Mouse (Mus musculus) layer of hippocampus, postnatal 25 days (tissue): ENCODE measurements around the gene Tram2. TPM values are rescaled to one million over a fixed set of nuclear protein-coding genes. Genes with fewer than 3 reads are reported as not detected.

Source experiments
- DNase-seq, 2 experiments: peaks; one replicate each; pipeline ENCODE4 v3.0.0; 2022; ENCODE audit warnings: mixed read lengths in 2 of 2, low spot score in 1 of 2; ENCODE audit errors: extremely low spot score in 1 of 2
- total RNA-seq, 2 experiments: library from RNA; stranded (reverse); gene quantifications; 2 replicates each; pipeline ENCODE4 v1.2.3; 2021

Gene Tram2
- total RNA-seq, 2 experiments from 2014 or later: 0.91 to 1.4 TPM

GRCm38 (mm10) chr1:21026534-21026933 lies 52.5 kb downstream of the Tram2 start:
- no peak for DNase-seq

DNA sequence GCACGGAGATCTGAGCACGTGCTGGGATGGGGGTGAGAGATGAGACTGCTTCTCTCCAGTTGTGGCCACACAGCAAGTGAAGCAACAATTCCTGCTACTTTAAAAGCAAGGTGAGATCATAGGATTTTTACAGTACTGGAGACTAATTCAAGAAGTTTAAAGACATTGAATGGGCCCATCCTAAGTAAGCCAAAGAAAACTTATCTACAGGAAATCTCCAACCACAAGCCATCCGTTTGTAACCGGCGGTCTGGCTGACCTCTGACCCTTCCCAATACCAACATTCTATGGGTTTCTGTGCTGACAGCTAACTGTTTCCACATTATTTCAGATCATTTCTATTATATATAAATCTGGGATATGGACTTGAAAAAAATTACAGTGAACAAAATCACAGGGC lies 53.8 kb downstream of the Tram2 start:
- no peak for DNase-seq

DNA sequence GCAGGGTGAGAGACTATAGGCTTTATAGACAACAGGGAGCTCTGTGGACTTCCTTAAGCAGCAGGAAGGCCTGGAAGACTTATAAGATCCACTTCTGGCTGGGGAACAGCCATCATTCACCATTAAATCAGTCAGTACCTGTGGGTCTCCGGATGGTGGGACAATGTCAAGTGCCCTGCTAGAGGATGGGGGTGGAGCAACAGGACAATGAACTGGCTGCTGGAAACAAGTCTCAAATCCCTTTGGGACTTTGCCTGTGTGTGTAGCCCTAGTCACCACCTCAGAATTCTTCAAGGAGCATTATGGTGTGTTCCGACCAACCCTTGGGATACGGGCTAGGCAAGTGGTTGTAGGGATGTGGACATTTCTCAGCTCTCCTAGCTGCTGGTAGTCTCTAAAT lies 55.9 kb downstream of the Tram2 start:
- no peak for DNase-seq

DNA sequence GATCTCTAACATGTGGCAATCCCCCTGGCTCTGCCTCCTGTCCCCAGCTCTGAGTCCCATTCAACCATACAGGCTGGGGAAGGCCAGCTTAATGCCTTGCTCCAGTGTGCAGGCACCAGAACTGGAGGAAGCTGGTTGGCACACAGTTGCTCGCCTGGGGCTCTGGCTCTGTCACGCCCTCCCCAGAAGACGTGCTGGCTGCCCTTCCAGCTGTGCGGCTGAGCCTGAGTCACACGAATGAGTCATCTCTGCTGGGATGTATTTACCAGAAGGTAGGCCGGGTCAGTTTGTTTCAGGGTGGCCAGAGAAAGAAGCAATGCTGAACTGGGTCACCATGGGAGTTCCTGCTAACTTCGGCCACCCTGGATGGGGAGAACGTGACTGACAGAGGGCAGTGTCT lies 64.6 kb downstream of the Tram2 start:
- no peak for DNase-seq

DNA sequence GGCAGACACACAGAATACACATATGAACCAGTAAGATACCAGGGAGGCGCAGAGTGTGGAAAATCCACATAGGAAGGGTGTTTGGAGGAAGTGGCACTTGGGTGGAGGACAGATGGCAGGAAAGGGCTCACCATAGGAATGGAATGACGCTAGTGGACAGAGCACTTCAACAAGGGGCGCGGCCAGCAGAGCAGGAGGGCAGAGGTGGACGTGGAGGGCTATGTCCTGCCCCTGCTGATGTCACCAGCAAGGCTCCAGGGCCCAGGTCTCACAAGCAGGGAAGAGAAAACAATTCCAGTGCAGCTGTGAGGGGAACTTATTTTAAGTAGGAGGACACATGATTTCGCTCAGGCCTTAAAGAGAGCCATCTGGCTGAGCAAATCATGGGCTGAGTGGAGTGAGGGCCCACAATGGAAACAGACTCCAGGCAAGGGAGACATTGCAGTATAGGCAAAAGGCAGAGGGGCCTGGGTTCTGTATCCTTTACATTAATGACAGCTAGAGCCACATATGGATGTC lies 68.7 kb downstream of the Tram2 start:
- DNase-seq: no peak

DNA sequence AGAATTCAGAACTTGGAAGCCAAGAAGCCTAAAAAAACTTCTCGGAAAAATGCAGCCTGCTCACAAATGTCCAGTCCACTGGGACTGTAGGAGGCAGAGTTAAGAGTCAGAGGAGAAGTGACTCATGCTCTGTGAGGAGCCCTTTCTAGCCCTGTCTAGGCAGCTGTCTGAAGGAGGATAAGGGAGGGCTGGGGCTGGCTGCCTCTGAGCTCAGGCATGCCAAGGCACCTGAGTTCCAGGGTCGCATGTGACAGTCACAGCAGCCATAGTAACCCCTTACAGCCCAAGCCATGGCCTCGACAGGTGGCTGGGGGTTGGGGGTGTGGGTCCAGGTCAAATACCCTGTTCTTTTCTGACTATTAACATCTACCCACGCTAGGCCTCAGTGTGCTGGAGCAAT lies 70.1 kb downstream of the Tram2 start:
- DNase-seq: no peak

DNA sequence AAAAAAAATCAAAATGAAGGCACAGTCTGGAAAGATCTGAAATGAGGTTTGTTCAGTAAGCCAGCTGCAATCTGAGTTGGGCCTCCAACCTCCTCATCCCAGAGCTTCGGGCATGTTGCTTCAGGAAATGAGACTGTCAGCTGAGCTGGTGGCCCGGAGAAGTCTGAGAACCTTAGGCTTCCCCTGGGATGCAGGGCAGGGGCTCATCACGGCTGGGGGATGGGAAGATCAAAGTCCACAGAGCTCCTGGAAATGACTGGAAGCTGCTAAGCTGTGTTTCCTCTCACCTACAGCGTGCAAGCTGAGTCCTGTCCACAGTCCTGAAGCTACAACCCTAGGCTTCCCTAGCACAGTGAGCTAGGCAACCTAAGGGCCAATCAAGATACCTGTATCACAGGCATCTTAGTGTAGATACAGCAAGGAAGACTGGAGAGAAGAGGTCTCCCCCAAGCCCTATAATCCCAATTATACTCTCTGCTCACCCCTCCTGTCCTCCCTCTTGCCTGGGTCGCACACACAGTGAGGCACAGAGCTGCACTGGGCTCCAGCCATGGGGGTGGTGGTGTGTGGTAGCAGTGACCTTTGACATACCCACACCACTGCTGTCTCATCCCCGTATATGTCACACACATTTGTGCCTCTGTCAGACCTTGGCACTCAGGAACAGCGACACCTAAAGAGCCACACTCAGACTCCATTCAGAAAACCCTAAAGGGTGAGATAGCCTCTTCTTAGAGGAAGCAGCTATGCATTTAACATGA lies 70.9 kb downstream of the Tram2 start:
- no peak for DNase-seq

- DNase-seq: no peak
Measured at GRCm38 (mm10) chr1:21006775-21007174, 72.3 kb downstream of the Tram2 start.

DNA sequence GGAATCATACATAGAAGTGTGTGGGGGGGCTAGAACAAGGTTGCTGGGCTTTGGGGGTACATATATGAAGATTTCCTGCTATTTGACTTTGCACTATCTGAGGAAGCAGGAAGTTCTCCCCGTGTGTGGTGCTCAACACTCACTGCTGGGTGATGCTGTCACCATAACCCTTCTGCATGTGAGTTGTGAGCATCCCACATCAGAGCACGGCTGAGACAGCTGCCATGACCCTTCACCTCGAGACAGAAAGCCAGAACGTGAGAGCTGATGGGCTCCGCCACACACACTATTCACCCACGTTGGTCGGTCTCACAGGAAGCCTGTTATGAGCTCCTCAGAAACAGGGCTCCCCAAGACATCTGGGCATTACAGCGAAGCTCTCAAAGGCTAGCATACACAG lies 74.4 kb downstream of the Tram2 start:
- no peak for DNase-seq

DNA sequence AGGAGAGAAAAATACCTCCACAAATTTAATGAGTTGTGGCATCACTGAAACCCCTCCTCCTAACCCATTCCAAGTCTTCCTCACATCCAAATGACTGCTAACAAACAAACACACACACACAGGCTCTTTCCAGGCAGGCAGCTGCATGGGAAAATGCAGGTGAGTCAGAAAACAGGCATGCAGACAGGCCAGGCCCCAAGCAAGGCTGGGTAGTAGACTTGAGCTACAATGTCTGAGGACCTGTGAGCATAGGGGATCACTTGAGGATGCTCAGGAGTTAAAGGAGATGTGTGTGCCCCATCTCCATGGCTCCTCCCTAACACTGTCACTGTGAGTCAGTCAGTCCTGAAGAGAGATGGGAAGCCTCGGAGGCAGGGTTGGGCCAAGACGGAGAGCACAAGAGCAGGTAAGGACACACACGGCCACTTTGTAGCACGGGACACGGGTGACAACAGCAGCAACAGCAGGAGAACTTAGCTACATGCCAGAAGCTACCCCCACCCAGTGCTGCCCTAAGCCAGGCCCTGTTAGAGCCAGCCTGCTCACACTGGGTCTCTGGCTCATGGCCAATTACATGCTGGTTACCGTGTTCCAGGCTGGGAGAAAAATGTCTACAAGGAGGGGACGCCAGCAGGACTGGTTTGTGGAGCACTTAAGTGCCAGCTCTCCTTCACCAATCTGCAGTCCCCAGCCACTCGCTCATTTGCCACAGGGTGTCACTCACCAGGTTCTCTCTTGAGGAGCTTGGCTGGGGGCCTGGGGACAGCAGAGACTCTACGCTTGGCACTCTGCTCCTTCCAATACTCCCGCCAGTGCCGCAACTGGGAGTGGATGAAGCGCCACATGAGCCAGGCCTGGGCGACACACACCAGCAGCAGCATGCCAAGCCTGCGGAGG lies 76.5 kb downstream of the Tram2 start:
- no peak for DNase-seq

DNA sequence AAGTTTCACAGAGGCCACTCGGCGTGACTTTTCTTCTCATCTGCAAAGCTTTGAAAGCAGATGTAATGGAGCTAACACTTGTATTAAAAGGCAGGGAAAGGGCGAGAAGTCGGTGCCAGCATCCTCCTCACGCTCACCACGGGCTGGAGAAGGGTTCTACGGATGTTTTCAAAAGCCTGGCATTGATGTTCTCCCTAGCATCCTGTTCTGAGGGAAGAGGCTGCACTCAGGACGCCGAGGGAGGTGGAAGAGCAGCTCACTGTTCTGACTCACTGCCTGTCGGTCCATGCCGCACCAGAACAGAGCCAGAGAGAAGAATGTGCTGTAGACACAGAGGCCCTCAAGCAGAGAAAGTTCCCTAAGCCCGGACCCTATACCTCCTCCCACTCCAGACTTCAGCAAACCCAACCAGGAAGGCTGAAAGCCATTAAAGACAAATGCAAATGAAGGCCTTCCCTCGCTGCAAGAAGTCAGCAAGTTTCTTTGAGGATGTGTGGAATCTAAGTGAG lies 81.1 kb downstream of the Tram2 start:
- no peak for DNase-seq

- DNase-seq: no peak
Measured at GRCm38 (mm10) chr1:20997328-20997689, 81.7 kb downstream of the Tram2 start.

DNA sequence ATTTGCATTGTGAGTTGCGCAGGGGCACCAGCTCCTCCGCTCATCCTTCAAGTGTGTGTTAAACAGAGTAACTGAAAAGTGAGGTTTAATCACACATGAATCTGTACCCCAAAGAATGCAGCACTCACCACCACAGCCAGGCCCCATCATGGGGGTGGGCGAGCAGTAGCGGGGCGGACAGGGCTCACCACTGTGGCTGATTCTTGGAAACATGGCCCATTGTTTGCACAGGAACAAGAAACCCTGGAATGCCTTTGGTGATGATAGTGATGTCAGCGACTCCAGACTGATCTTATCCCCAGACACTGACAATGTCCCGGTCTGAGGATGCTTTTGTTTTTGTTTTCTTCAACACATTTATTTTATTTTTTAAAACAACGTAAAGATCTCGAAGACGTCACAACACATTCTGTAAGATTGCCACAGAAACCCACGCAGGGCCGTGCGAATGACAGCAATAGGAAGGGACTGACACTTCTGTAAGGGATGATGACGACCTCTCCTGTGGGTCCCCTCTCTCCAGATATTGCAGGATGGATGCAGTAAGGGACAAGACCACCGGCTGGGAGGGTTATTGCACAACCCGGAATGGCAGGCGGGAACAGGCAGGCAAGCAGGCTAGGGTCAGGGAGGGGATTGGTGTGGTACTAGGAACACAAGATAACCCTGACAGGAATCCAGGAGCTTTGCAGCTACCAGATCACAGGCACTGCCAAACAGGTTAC lies 82.3 kb downstream of the Tram2 start:
- DNase-seq: no peak

- no peak for DNase-seq
Measured at GRCm38 (mm10) chr1:20995331-20995986, 83.6 kb downstream of the Tram2 start.

DNA sequence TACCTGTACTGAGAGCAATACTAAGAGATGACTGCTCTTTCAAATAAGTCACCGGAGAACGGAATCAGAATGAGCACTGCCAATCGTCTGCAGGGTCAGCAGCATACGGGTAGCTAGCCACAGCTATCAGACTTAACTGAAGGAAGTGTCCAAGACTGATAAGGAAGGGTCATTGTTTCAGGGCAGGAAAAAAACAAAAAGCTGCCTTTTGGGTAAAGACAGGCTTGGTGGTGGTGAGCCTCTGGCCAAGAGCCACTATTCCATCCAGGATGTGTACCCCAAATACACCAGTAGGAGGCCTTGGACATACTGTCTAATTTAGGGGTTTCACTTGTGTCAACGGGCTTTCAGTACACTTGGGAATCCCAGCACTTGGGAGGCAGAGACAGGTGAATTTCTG lies 84.7 kb downstream of the Tram2 start:
- no peak for DNase-seq

GRCm38 (mm10) chr1:20993690-20994089 lies 85.3 kb downstream of the Tram2 start:
- DNase-seq: no peak

GRCm38 (mm10) chr1:20989461-20990083 lies 89.5 kb downstream of the Tram2 start:
- DNase-seq: no peak

DNA sequence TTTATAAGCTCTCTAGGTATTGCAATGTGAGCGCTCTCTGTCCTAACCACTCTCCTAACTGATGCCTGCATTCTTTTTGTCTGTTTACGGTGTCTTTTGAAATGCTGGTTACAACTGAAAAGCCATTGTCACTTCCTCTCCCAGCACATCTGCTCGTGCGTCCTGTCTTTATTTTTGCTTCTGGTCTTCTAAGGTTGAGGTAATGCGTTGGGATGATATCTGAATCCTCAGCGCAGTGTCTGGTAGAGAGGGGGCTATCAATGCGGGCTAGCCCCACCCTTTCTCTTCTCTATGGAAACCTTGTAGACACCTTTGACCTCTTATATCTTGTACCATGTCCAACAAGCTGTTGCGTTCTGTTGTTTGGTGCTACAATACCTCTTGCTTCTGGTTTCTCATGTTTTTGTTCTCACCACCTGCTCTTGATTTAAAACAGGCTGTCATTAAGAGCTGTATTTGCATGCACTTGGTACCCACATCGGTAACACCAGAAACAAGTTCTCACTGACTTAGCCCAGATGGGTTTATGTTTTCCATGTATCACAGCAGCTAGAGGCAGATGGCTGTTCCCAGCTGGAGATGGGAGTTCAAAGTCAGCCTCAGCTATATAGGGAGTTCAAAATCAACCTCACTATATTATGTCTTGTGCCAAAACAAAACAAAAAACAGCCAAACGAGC lies 92.5 kb downstream of the Tram2 start:
- no peak for DNase-seq

DNA sequence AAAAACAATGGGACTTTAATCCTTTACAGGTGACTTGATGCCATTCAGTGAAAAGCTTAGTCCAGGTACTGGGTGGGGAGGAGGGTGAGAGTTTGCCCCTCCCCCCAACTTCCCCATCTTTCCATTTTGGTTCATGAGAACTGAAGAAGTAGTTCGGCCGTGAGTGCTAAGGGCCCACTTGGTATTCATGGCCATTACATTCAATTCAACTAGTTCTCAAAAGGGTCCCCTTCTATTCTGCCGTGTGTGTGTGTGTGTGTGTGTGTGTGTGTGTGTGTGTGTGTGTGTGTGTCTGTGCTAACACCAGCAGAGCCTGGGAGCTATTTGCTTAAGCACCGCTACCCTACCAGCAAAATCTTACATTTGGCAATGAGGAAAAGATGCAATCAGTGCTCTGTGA lies 94.4 kb downstream of the Tram2 start:
- no peak for DNase-seq
